Mouse (Mus musculus): Measurements from ENCODE around the gene Olfr605.

- TF ChIP-seq CTCF (IDR thresholded peaks at IDR 0.05; ENCODE audit: low read depth) (no peak), EP300 (IDR thresholded peaks at IDR 0.05; ENCODE audit: low read depth) (no peak)
Observed at GRCm38 (mm10) chr7:103460590-103460989, 15.4 kb upstream of the Olfr605 start.
